Mouse (Mus musculus) brain, embryonic 14.5 days (tissue): ENCODE results near the gene Dcaf17.

Source experiments
- CTCF ChIP-seq: fragments of 200-500 bp; IDR thresholded peaks from 2 replicates; pipeline ENCODE4 v1.5.1; 2012; ENCODE audit warnings: inconsistent platforms, mild to moderate bottlenecking, moderate library complexity, borderline replicate concordance; ENCODE audit not compliant: insufficient read depth, insufficient read length; ENCODE audit errors: extremely low read depth
- POLR2A ChIP-seq: fragments of 200-500 bp; IDR thresholded peaks from 2 replicates; pipeline ENCODE4 v1.6.1; 2012; ENCODE audit warnings: mild to moderate bottlenecking, inconsistent platforms, borderline replicate concordance; ENCODE audit not compliant: poor library complexity, insufficient read depth, insufficient read length, severe bottlenecking; ENCODE audit errors: extremely low read depth

- TF ChIP-seq CTCF (no peak), POLR2A (no peak)
These were observed 90.7 kb downstream of the Dcaf17 start for GRCm38 (mm10) chr2:71145853-71146252.
